Mouse (Mus musculus) CH12.LX (cell line): ENCODE measurements around the gene Tfap2d. TPM values are rescaled to one million over a fixed set of nuclear protein-coding genes. Genes with fewer than 3 reads are reported as not detected.

Experiments
- DNase-seq: peaks from one replicate; pipeline ENCODE4 v3.0.0-alpha.2; 2013; ENCODE audit errors: extremely low read depth
- H3K27ac ChIP-seq: 2 replicates; pipeline ENCODE4 v1.5.1; 2012; ENCODE audit warnings: low read depth, mild to moderate bottlenecking, control low read depth, moderate library complexity; ENCODE audit not compliant: insufficient read depth
- H3K27me3 ChIP-seq: replicated peaks from 2 replicates; pipeline ENCODE3; 2012; ENCODE audit warnings: inconsistent platforms
- H3K36me3 ChIP-seq, 2 experiments: replicated peaks in 1 of 2; 2 replicates each; pipeline versions ENCODE3 to v1.6.1; 2012; ENCODE audit warnings: inconsistent platforms in 1 of 2, low read length in 1 of 2, mild to moderate bottlenecking in 1 of 2, mixed read lengths in 1 of 2, moderate library complexity in 1 of 2; ENCODE audit not compliant: control insufficient read depth in 1 of 2, insufficient read depth in 1 of 2
- H3K4me1 ChIP-seq, 2 experiments: 2 replicates each; pipeline ENCODE4 v1.6.1; 2012; ENCODE audit warnings: inconsistent platforms in 1 of 2, moderate library complexity in 1 of 2; ENCODE audit not compliant: insufficient read depth in 2 of 2, control insufficient read depth in 1 of 2
- H3K4me2 ChIP-seq: 2 replicates; pipeline ENCODE4 v1.6.1; 2012; ENCODE audit warnings: low read depth, mild to moderate bottlenecking, control low read depth; ENCODE audit not compliant: poor library complexity, insufficient read depth, severe bottlenecking
- H3K4me3 ChIP-seq, 3 experiments: fragments of 150-350 bp in 1 of 3; sonication (generic) in 1 of 3; replicated peaks in 1 of 3; 2 replicates each; pipeline versions ENCODE3 to v1.5.1; 2011 to 2012; ENCODE audit warnings: low read depth in 2 of 3, low read length in 2 of 3, mild to moderate bottlenecking in 2 of 3, moderate library complexity in 2 of 3, control low read depth in 1 of 3, improper control_type of control experiment in 1 of 3, inconsistent platforms in 1 of 3, mixed read lengths in 1 of 3; ENCODE audit not compliant: poor library complexity in 1 of 3
- H3K79me2 ChIP-seq: replicated peaks from 2 replicates; pipeline ENCODE4 v1.6.1; 2012; ENCODE audit warnings: mild to moderate bottlenecking, moderate library complexity; ENCODE audit not compliant: control insufficient read depth, poor library complexity, insufficient read depth, severe bottlenecking; ENCODE audit errors: extremely low read depth
- H3K9ac ChIP-seq: 2 replicates; pipeline ENCODE4 v1.6.1; 2012; ENCODE audit warnings: low read depth, mild to moderate bottlenecking, control low read depth, moderate library complexity; ENCODE audit not compliant: insufficient read depth
- H3K9me3 ChIP-seq: replicated peaks from 2 replicates; pipeline ENCODE3; 2012; ENCODE audit warnings: low read length, inconsistent platforms, mixed read lengths
- CHD2 ChIP-seq: IDR thresholded peaks from 2 replicates; pipeline ENCODE4 v1.6.1; 2011; ENCODE audit warnings: low read length, improper control_type of control experiment
- ELF1 ChIP-seq: IDR thresholded peaks from 2 replicates; pipeline ENCODE4 v1.6.1; 2014; ENCODE audit warnings: low read depth, mild to moderate bottlenecking, inconsistent platforms, low read length, improper control_type of control experiment
- ETS1 ChIP-seq: conservative IDR thresholded peaks from 2 replicates; pipeline ENCODE4 v1.6.1; 2012; ENCODE audit warnings: low read depth, mild to moderate bottlenecking, inconsistent platforms, low read length, improper control_type of control experiment, moderate library complexity
- GABPA ChIP-seq: IDR thresholded peaks from 2 replicates; pipeline ENCODE4 v1.6.1; 2012; ENCODE audit warnings: low read depth, low read length, improper control_type of control experiment, inconsistent platforms; ENCODE audit not compliant: insufficient replicate concordance
- JUND ChIP-seq: conservative IDR thresholded peaks from 2 replicates; pipeline ENCODE4 v1.6.1; 2011; ENCODE audit warnings: low read depth, low read length, improper control_type of control experiment
- KAT2A ChIP-seq: IDR thresholded peaks from 2 replicates; pipeline ENCODE4 v1.6.1; 2012; ENCODE audit warnings: low read length, improper control_type of control experiment, inconsistent platforms; ENCODE audit not compliant: insufficient replicate concordance
- MEF2A ChIP-seq: IDR thresholded peaks from 2 replicates; pipeline ENCODE4 v1.6.1; 2014; ENCODE audit warnings: low read depth, mild to moderate bottlenecking, inconsistent platforms, low read length, improper control_type of control experiment, borderline replicate concordance
- PAX5 ChIP-seq: IDR thresholded peaks from 2 replicates; pipeline ENCODE4 v1.6.1; 2012; ENCODE audit warnings: low read length, inconsistent platforms, mixed read lengths
- POLR2AphosphoS2 ChIP-seq: IDR thresholded peaks from 2 replicates; pipeline ENCODE4 v1.6.1; 2011; ENCODE audit warnings: low read depth, low read length, improper control_type of control experiment
- SIN3A ChIP-seq: IDR thresholded peaks from 2 replicates; pipeline ENCODE4 v1.6.1; 2012; ENCODE audit warnings: low read length, improper control_type of control experiment, inconsistent platforms
- UBTF ChIP-seq: IDR thresholded peaks from 2 replicates; pipeline ENCODE4 v1.6.1; 2012; ENCODE audit warnings: low read depth, mild to moderate bottlenecking, inconsistent platforms, low read length, improper control_type of control experiment, moderate library complexity
- USF2 ChIP-seq: conservative IDR thresholded peaks from 2 replicates; pipeline ENCODE4 v1.6.1; 2011; ENCODE audit warnings: low read depth, low read length, improper control_type of control experiment
- ZKSCAN1 ChIP-seq: IDR thresholded peaks from 2 replicates; pipeline ENCODE4 v1.6.1; 2012; ENCODE audit warnings: low read depth, inconsistent platforms, low read length, improper control_type of control experiment, borderline replicate concordance
- dilution Hi-C: fragments of 300-500 bp; cut with MboI; formaldehyde crosslinking; loops from 2 replicates; pipeline ENCODE4 v1.14.3; 2020; ENCODE audit warnings: low sequenced_read_pairs; ENCODE audit not compliant: extremely low pct_unique_long_range_greater_than_20kb, extremely low pct_ligation_motif_present
- in situ Hi-C: fragments of 300-500 bp; cut with MboI; formaldehyde crosslinking; loops from 3 replicates; pipeline ENCODE4 v1.14.3; 2019; ENCODE audit warnings: low sequenced_read_pairs, low pct_ligation_motif_present, low pct_unique_long_range_greater_than_20kb, mixed read lengths
- polyA plus RNA-seq: library from polyadenylated mRNA; unstranded; fragments of >175 nt; gene quantifications from 2 replicates; pipeline ENCODE4 v1.2.1, GENCODE M21; 2012; ENCODE audit warnings: low read depth; ENCODE audit not compliant: insufficient read length
- total RNA-seq, 2 experiments: library from RNA; depleted of rRNA; stranded (reverse); fragments of 300-350 nt in 1 of 2; fragments of >200 nt in 1 of 2; gene quantifications; 2 replicates each; pipeline ENCODE4 v1.2.3; 2012 to 2014

The Tfap2d gene
- total and polyA plus RNA-seq, 3 experiments = not detected

DNA sequence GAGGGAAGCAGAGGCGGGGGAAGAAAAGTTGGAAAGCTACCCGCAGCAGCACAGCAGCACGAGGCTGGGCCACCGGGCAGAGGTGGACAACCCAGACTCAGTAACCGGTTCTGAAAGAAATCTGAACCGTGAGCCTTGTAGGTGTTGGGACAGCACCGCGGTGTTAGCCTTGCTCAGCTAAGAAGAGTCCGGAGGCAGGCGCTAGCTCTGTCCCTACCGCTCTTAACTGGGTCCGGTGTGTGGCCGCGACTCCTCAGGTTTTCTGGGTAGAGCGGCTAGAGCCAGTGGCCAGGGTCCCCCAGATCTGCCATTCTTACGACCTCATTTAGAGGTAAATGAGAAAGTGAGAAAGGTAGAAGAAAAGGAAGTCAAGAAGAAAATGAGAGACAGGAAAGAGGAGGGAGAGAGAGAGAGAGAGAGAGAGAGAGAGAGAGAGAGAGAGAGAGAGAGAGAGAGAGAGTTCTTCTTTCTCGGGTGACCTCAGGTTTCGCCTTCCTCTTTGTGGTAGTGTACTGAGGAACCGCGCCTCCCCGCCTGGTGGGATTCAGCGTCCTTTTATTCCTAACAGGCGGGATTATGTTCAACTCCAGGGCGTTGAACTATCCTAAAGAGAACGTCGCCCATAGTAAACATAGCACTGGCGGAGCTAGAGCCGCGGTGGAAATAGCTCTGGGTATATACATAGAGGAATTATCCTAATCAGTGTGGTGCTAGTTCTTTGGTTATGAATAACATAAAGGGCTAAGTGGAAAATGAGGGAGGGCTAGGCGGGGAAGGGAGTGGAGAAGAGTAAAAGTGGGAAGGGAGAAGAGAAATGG lies 107.6 kb downstream of the Tfap2d start:
- no peak overlapping the region for H3K27ac ChIP-seq
- dilution Hi-C loops = no loop called here
- H3K79me2 ChIP-seq = no peaks in the 10 kb centered on the region
- no peaks in the 10 kb centered on the region for H3K36me3 ChIP-seq
- TF ChIP-seq PAX5 = no peak
- no peak for TF ChIP-seq ELF1
- H3K27me3 ChIP-seq = no peaks in the 10 kb centered on the region
- H3K9me3 ChIP-seq = peaks cover 51% of the 10 kb centered on the region
- in situ Hi-C loops = no loop called here
- no peaks in the 10 kb centered on the region for H3K4me1 ChIP-seq
- H3K4me3 ChIP-seq = no peak overlapping the region
- no peak overlapping the region for H3K4me2 ChIP-seq
- DNase-seq = no peak
- no peak overlapping the region for H3K9ac ChIP-seq

DNA sequence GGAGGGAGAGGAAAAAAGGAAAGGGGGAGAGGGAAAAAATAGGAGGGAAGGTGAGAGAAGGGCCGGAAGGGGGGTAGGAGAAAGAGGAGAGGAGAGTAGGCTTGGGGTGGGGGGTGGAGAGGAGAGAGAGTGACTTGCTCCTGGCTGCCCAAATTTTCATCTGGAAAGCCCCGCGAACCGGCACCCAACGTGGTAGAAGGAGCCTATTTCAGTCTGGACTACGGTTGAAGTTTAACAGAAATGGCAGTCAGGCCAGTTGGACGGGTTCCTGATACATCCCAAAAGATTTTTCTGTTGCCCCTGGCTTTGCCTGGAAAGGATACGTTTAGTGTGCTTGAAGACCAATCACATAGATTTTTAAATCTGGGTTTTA lies 108.2 kb downstream of the Tfap2d start:
- H3K79me2 ChIP-seq = no peaks in the 10 kb centered on the region
- no peaks in the 10 kb centered on the region for H3K36me3 ChIP-seq
- no peak overlapping the region for H3K4me2 ChIP-seq
- H3K27me3 ChIP-seq = no peaks in the 10 kb centered on the region
- in situ Hi-C loops = no loop called here
- no peak overlapping the region for H3K9ac ChIP-seq
- no peak for TF ChIP-seq MEF2A
- TF ChIP-seq, all 38 proteins: peak for 0
- Histone ChIP-seq H3K4me1 (no peaks in the 10 kb centered on the region), H3K27ac (no peak overlapping the region), H3K9me3 (peaks cover 50% of the 10 kb centered on the region), H3K4me3 (no peak overlapping the region)
- dilution Hi-C loops = no loop called here
- no peak for DNase-seq

DNA sequence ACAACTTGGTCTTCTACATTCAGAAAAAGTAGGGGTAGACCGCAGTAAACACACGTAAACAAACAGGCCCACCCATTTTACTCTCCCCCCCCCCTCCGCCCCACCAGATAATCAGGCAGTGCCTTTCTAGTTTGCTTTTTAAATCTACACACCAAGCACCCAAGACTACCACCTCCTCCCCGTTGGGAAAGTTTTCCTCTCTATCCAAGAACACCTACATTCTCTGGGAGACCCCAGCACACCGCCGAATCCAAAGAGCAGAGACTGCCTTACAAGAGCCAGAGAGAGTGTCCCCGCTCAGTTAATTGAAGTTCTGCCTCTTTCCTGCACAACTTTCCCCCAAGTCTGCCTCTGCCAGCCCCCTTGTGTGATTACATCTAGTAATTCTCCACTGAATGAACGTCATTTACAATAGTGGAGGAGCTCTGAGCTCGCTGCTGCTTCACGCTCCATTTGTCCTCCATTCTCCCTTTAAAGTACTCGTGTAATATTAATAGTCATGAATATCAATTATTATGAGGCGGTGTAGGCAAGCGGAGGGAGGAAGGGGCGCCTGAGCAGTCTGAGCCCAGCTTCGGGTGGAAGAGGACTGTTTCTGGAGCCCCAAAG lies 108.8 kb downstream of the Tfap2d start:
- no peak for DNase-seq
- no peaks in the 10 kb centered on the region for H3K36me3 ChIP-seq
- no peak overlapping the region for H3K9ac ChIP-seq
- H3K4me1 ChIP-seq = no peaks in the 10 kb centered on the region
- dilution Hi-C loops = no loop called here
- peaks cover 56% of the 10 kb centered on the region for H3K9me3 ChIP-seq
- no peak overlapping the region for H3K4me2 ChIP-seq
- H3K27ac ChIP-seq = no peak overlapping the region
- H3K4me3 ChIP-seq = no peak overlapping the region
- H3K27me3 ChIP-seq = no peaks in the 10 kb centered on the region
- no peaks in the 10 kb centered on the region for H3K79me2 ChIP-seq
- TF ChIP-seq JUND (no peak), USF2 (no peak), MEF2A (no peak), GABPA (no peak), UBTF (no peak), SIN3A (no peak), ETS1 (no peak), KAT2A (no peak), CHD2 (no peak), ZKSCAN1 (no peak), POLR2AphosphoS2 (no peak)
- in situ Hi-C loops = no loop called here
